Mouse (Mus musculus) limb, embryonic 10.5 days (tissue): ENCODE data around the gene Kctd15. TPM values are rescaled to one million over a fixed set of nuclear protein-coding genes. Genes with fewer than 3 reads are reported as not detected.

ENCODE experiments used
- DNase-seq: peaks from one replicate; pipeline ENCODE4 v3.0.0-alpha.2; 2017; ENCODE audit warnings: low spot score
- H3K27ac ChIP-seq: fragments of 300-500 bp; sonication (generic); 2 replicates; pipeline ENCODE4 v1.5.1; 2016; ENCODE audit warnings: mild to moderate bottlenecking
- H3K27me3 ChIP-seq: fragments of 300-500 bp; sonication (generic); 2 replicates; pipeline ENCODE4 v1.6.1; 2016; ENCODE audit warnings: low read depth, mild to moderate bottlenecking; ENCODE audit not compliant: poor library complexity, severe bottlenecking
- H3K36me3 ChIP-seq: fragments of 300-500 bp; sonication (generic); 2 replicates; pipeline ENCODE4 v1.6.1; 2016; ENCODE audit warnings: mild to moderate bottlenecking, moderate library complexity
- H3K4me1 ChIP-seq: fragments of 300-500 bp; sonication (generic); 2 replicates; pipeline ENCODE4 v1.6.1; 2016
- H3K4me3 ChIP-seq: fragments of 300-500 bp; sonication (generic); 2 replicates; pipeline ENCODE4 v1.5.1; 2016; ENCODE audit warnings: mild to moderate bottlenecking, moderate library complexity
- H3K9me3 ChIP-seq: fragments of 300-500 bp; sonication (generic); replicated peaks from 2 replicates; pipeline ENCODE4 v1.6.1; 2016; ENCODE audit warnings: mild to moderate bottlenecking
- WGBS: fragments of 180-500 bp; shearing (Covaris S2); methylation state at CpG from one replicate; pipeline ENCODE4 v1.1.7; 2016; 5-methylcytosine and 5-hydroxymethylcytosine counted together
- polyA plus RNA-seq: library from polyadenylated mRNA; unstranded; fragments of >200 nt; fragmentation: Nextera tagmentation; extraction: Ambion mirVana; gene quantifications from 2 replicates; pipeline ENCODE4 v1.2.1, GENCODE M21; 2016

The Kctd15 gene
- polyA plus RNA-seq, 1 experiment from 2014 or later, result 69.0 TPM

DNA sequence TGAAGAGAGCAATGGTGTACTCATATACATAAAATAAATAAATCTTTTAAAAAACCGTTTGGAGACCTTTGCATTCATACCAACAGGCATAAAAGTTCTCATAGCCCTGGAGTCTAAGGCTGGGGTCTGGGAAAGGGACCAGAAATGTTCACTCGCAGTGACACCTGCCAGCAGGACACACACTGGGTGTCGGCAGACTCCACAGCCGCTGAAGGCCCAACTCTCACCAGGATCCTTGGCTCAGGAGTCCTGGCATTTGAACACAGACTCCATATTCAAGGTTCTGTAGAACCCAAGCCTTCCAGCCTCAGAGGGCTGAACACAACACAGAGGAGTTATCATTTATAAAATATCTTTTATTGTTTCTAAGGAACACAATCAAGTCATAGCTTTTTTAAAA, 19.9 kb downstream of the Kctd15 start:
- WGBS, result 88% methylated on average over 4 of the region's 4 CpGs
- H3K4me1 ChIP-seq, result no peaks in the 10 kb centered on the region

DNA sequence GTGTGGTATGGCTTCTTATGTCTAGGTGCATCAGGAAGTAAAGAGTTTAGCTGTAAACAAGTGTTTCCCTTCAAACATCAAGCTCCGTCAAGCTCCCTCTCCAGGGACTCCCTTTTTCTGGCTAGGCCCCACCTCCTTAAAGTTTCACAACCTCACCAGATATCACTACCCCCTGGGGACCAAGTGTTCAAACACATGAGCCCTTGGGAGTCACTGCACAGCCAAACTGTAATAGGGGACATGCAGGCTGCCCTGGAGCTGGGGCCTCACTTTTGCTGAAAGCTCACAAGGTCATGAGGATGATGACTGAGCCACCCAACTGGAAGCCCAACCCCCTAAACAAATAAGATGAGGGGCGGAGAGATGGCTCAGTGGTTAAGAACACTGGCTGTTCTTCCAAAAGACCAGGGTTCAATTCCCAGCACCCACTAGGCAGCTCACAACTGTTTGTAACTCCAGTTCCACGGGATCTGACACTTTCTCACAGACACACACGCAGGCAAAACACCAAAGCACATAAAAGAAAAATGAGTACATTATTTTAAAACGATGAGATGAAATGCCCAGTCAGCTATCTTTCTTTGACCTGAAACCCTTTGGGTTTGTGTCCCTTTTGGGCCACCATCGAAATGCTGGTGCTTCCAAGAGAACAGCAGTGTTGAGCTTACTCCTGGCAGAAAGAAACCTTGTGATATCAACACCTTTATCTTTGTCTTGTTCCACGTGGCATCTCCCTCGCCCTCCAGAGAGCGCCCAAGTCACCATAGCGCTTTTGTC, 23.4 kb downstream of the Kctd15 start:
- Histone ChIP-seq H3K4me1 (peaks cover 19% of the 10 kb centered on the region), H3K27ac (no peak overlapping the region), H3K4me3 (no peak overlapping the region), H3K27me3 (no peaks in the 10 kb centered on the region), H3K9me3 (no peaks in the 10 kb centered on the region), H3K36me3 (peaks cover 9% of the 10 kb centered on the region)
- 85% methylated on average over 10 of the region's 10 CpGs for WGBS
- DNase-seq, result no peak

More for the DNA sequence above, 19.9 kb downstream of the Kctd15 start:
- H3K27me3 ChIP-seq, result no peaks in the 10 kb centered on the region
- no peak for DNase-seq
- H3K4me3 ChIP-seq, result no peak overlapping the region
- H3K9me3 ChIP-seq, result no peaks in the 10 kb centered on the region
- no peak overlapping the region for H3K27ac ChIP-seq
- peaks cover 44% of the 10 kb centered on the region for H3K36me3 ChIP-seq

DNA sequence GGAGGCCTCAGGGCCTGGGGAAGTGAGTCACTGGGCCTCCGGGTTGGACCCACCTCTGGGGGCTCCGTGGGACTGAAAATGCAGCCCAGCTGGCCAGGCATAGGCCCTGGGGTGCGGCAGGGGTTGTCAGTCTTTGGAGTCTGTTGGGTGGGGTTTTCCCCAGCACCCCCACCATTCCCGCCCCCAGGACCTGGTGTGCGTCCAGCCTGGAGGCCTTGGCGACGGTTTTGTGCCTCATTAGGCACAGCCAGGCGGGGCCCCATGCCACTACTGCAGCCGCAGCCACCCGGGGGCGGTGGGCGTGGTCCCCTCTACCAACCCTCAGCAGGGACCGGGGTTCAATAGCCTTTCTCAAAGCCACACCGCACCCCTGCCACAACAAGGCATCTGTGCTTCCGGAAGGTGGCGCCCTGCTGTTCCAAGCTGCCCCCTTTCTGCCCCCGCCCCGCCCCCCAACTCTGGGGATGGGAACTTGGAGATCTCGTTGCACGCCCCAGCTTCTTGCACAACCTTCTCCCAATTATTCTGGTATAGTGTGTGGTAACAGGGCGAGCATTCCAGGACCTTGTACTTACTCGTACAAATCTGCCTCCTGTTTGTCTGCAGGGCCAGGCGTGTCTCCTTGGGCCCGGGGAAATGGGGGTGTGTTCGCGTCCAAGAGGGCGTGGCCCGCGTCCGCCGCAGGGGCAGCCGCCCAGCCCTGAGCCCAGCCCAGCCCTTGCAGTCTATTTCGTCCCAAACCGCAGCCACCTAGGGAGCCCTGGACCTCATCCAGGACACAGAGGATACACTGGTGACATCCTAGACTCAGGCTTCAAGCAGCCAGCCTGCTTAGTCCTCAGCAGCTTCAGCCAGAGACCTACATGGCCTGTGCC, 26.1 kb downstream of the Kctd15 start:
- peak; percentile 83 for DNase-seq
- Histone ChIP-seq H3K4me3 (peak overlapping the region; percentile 58), H3K27ac (peak overlapping the region; percentile 91), H3K27me3 (no peaks in the 10 kb centered on the region), H3K36me3 (no peaks in the 10 kb centered on the region), H3K4me1 (peaks cover 19% of the 10 kb centered on the region), H3K9me3 (no peaks in the 10 kb centered on the region)
- WGBS, result under 1% methylated on average over 34 of the region's 34 CpGs

DNA sequence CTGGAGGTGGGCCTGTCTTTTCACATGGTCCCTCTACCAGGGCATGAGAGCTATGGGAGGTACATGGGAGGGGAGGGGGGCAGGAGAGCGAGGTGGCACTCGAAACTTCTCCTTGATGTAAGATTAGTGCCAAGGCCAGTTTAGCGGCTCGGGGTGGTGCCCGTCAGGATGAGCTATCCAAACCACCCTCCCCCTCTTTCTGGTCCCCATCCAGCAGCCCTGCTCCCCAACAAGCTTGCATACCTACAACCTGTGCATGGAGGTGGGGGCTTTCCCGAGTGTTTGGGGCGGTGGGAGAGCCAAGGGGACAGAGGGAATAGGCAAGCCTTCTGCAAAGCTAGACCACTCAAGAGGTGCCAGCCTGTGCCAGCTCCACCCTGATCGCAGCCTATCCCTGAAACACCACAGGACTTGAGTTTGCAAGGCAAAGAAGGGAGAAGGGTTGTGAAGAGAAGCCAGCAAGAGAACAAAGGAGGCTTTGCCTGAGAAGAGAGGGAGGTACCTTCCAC, 26.8 kb downstream of the Kctd15 start:
- H3K36me3 ChIP-seq, result no peaks in the 10 kb centered on the region
- H3K4me3 ChIP-seq, result peak overlapping the region; percentile 58
- peaks cover 19% of the 10 kb centered on the region for H3K4me1 ChIP-seq
- H3K9me3 ChIP-seq, result no peaks in the 10 kb centered on the region
- H3K27me3 ChIP-seq, result no peaks in the 10 kb centered on the region
- H3K27ac ChIP-seq, result peak overlapping the region; percentile 91
- DNase-seq, result no peak
- 34% methylated on average over 8 of the region's 8 CpGs for WGBS

DNA sequence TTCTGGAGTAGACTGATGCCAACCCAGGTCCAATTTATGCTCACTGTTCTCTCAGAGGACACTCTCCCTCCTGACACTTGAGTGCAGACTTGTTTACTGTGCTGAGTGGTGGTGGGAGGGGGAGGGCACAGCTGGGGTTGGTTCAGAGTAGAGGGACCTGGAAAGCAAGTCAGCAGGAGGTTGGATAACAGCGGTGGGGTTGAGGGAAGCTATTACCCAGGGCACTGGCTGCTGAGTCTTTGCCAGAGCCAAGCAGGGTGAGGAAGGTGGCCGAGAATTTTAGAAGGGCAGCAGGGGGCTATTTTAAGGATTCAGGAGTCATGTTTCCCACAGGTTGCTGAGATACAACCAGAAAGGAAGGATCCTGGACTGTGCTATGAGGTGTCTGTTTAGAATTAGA, 36.1 kb downstream of the Kctd15 start:
- H3K36me3 ChIP-seq, result no peaks in the 10 kb centered on the region
- 54% methylated on average over 2 of the region's 2 CpGs for WGBS
- DNase-seq, result no peak
- no peak overlapping the region for H3K4me3 ChIP-seq
- H3K27me3 ChIP-seq, result no peaks in the 10 kb centered on the region
- H3K9me3 ChIP-seq, result no peaks in the 10 kb centered on the region
- no peak overlapping the region for H3K27ac ChIP-seq
- H3K4me1 ChIP-seq, result peaks cover 7% of the 10 kb centered on the region; the same call in 1 of the 2 replicates

DNA sequence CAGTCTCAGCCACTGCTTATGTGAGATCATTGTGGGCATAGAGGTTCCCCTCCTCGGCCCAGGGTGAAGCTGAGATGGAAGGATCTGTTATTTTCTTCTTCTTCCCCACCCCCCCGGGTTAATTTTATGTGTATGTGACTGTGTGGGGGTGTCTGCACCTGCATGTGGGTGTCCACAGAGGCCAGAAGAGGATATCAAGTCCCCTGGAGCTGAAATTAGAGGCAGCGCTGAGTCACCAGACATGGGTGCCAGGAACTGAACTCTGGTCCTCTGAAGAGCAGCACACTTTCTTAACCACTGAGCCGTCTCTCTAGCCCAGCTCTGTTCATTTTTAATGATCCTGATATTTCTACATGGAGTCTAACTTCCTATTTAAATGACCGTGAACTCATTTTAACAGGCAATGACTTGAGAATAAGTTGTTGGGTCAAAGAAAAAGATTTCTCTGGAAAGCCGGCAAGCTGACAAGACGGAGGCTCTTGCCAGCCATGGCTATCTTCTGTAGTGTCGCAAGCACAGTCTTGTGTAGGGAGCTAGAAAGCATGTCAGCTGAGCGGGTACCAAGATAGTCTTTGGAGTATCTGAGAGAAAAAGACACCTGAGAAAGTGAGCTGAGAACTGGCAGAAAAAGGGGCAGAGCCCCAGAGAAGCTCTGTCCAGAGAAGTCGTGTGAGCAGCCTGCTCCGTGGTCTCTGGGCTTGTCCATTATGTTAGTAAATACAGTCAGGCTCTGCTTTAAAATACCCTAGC, 38.2 kb downstream of the Kctd15 start:
- Histone ChIP-seq H3K4me3 (no peak overlapping the region), H3K27me3 (no peaks in the 10 kb centered on the region), H3K4me1 (peaks cover 14% of the 10 kb centered on the region), H3K9me3 (no peaks in the 10 kb centered on the region), H3K36me3 (no peaks in the 10 kb centered on the region), H3K27ac (no peak overlapping the region)
- 85% methylated on average over 11 of the region's 11 CpGs for WGBS
- no peak for DNase-seq

DNA sequence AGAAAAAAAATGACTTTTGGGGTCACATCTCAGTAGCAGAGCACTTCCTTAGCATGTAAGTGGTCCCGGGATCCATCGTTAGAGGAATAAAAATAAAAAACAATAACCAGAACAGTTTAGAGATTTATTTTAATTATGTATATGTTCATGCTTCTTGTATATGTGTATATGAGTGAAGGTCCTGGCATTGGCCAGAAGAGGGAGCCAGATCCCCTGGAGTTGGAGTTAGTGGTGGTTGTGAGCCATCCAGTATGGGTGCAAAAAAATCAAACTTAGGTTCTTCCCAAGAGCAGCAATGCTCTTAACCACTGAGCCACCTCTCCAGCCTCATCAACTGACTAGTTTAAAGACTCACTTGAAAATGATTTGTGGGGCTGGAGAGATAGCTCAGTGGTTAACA, 40.3 kb downstream of the Kctd15 start:
- WGBS, result 94% methylated on average over 2 of the region's 2 CpGs
- H3K27ac ChIP-seq, result no peak overlapping the region

DNA sequence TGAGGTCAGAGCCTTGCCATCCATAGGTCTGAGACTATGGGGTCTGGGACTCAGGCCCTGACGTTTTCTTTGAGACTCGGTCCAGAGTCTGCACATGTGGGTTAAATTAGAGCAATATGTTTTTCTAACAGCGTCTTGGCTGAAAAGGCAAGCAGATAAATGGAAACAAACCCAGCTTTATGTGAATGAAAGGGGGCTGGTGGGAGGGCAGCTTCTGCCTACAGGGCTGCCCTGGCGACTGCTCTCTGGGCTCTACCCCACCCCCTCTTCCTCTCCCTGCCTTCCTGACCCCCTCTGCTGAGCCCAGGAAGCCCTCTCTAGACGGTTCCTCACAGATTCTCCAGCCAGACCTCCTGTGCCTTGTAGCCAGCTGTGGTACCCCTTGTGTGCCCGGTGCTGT, 46.1 kb downstream of the Kctd15 start:
- Histone ChIP-seq H3K36me3 (no peaks in the 10 kb centered on the region), H3K9me3 (no peaks in the 10 kb centered on the region), H3K27ac (peak overlapping the region; percentile 88), H3K4me1 (peaks cover 63% of the 10 kb centered on the region), H3K4me3 (peak overlapping the region; percentile 11; the same call in 1 of the 2 replicates), H3K27me3 (no peaks in the 10 kb centered on the region)
- WGBS, result 25% methylated on average over 6 of the region's 6 CpGs
- DNase-seq, result peak; percentile 63

More for the DNA sequence above, 40.3 kb downstream of the Kctd15 start:
- H3K4me3 ChIP-seq, result no peak overlapping the region
- no peaks in the 10 kb centered on the region for H3K9me3 ChIP-seq
- no peaks in the 10 kb centered on the region for H3K27me3 ChIP-seq
- no peak for DNase-seq
- H3K36me3 ChIP-seq, result no peaks in the 10 kb centered on the region
- peaks cover 23% of the 10 kb centered on the region for H3K4me1 ChIP-seq

DNA sequence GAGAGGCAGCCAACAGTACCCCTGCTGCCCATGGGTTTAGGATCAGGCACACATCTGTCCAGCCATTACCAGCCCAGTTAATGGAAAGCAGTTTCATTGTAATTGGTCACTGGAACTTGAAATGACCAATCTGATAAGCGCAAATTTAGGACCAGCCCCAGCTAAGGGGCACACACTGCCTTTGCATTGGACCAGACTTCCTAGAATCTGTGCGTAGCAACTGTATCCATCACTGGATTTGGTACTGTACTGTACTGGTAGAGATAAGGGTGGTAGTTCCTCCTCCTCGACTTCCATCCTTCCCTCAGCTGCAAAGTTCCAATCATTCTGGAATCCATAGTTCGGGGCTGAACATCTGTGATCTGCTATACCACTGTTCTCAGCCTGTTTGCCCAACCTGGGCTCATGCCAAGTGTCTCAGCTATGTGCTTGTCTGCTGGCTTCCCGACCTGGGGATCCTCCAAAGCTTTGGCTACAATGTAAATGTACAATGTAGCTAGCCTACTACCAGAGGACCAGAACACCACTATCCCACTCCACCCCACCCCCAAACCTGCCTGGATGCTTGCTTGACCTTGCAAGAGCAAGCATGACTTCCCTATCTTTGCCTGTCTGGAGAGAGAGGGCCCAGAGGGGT, 49.1 kb downstream of the Kctd15 start:
- DNase-seq, result no peak
- H3K27ac ChIP-seq, result peak overlapping the region; percentile 87
- no peaks in the 10 kb centered on the region for H3K9me3 ChIP-seq
- H3K4me3 ChIP-seq, result 0 out of 2 replicates have a peak overlapping the region, but pooled peaks have one; percentile 6
- 83% methylated on average over 5 of the region's 5 CpGs for WGBS
- H3K4me1 ChIP-seq, result peaks cover 62% of the 10 kb centered on the region
- no peaks in the 10 kb centered on the region for H3K36me3 ChIP-seq
- H3K27me3 ChIP-seq, result no peaks in the 10 kb centered on the region

DNA sequence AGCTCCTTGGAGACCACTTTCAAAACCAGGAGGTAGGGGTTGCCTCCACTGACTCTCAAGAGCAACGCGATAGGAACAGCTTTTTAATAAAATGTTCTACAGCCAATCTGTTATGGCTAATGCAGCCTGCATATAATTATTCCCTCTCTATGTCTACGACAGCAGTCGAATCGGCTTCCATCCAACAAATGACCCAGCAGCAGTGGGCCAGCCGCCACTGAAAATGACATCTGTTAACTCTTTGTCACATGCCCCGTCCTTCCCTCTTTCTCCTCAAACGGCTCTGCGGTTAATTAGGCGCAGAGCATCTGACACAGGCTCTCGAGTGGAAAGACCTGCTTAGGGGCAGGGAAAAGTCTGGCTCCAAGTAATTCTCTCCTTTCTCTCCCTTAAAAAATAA, 49.8 kb downstream of the Kctd15 start:
- peak; percentile 49 for DNase-seq
- Histone ChIP-seq H3K4me1 (peaks cover 57% of the 10 kb centered on the region), H3K4me3 (no peak overlapping the region), H3K27ac (peak overlapping the region; percentile 87), H3K27me3 (no peaks in the 10 kb centered on the region), H3K36me3 (no peaks in the 10 kb centered on the region), H3K9me3 (no peaks in the 10 kb centered on the region)
- WGBS, result 17% methylated on average over 11 of the region's 11 CpGs

DNA sequence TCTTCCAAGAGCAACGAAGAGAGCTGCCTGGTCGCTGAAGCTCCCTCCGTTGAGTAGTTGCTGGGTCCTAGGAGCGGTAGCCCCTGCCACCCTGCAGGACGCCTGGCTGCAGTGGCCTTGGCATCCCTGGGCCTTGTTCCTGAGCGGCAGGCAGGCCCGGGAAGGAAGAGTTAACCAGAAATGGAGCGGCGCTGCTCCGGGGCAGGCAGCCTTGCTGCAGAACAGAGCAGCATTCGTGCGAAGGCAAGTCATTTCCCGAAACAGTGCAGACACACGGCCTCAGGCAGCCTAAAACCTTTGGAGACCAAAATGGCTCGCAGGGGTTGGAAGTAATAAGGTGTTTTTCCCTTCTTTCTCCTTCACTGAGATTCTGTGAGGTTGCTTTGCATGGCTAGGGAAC, 50.5 kb downstream of the Kctd15 start:
- peak overlapping the region; percentile 87 for H3K27ac ChIP-seq
- no peaks in the 10 kb centered on the region for H3K27me3 ChIP-seq
- no peak overlapping the region for H3K4me3 ChIP-seq
- peak; percentile 56 for DNase-seq
- WGBS, result 28% methylated on average over 15 of the region's 15 CpGs
- no peaks in the 10 kb centered on the region for H3K36me3 ChIP-seq
- H3K9me3 ChIP-seq, result no peaks in the 10 kb centered on the region
- H3K4me1 ChIP-seq, result peaks cover 55% of the 10 kb centered on the region

DNA sequence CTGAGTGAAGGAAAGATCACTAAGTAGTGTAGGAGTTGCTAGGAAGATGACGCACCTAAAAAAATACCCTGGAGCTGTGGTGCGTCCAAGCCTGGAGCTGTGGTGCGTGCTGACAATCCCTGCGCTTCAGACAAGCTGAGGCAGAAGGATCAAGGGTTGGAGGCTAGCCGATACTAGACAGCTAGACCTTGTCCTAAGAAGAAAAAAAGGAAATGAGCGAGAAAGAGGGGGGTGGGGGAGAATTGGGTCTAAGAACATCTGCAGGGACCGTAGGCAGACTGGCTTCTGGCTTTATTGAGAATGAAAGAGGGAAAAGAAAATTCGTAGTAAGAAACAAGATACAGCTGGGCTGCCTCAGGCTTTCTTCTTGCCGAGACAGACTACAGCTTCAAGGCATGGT, 58.0 kb downstream of the Kctd15 start:
- DNase-seq, result no peak
- 60% methylated on average over 9 of the region's 9 CpGs for WGBS
- Histone ChIP-seq H3K27ac (peak overlapping the region; percentile 90), H3K9me3 (no peaks in the 10 kb centered on the region), H3K27me3 (no peaks in the 10 kb centered on the region), H3K36me3 (no peaks in the 10 kb centered on the region), H3K4me3 (no peak overlapping the region), H3K4me1 (peaks cover 64% of the 10 kb centered on the region)
